Comparison of ENCODE assay signal across 8 mouse cellular contexts in genomic region chrX:58155371-58156124, GRCm38 (mm10).
DNase-seq lines count a peak whose midpoint lies in the region; ATAC-seq and TF ChIP-seq lines count a peak whose summit lies in the region.
"Had no signal": no experiment of that assay in that cellular context is flagged by ENCODE, and none has a peak within 500 bp of the region (broad histone marks: within the 10 kb centered on the region; RNA-seq: fewer than 3 reads in every experiment).

No protein-coding gene starts in this region.

- TF ChIP-seq EP300 in stomach, postnatal 0 days (optimal IDR thresholded peaks at IDR 0.05), result no peak

- H3K9me3 ChIP-seq in forebrain, embryonic 11.5 days (ENCODE audit: control insufficient read depth, low read length), result no peaks in the 10 kb centered on the region
- no peaks in the 10 kb centered on the region for H3K9me3 ChIP-seq in limb, embryonic 15.5 days
- no peaks in the 10 kb centered on the region for H3K9me3 ChIP-seq in stomach, postnatal 0 days (ENCODE audit: control insufficient read depth, low read length)

- DNase-seq in left cerebral cortex, postnatal 4 days, result peak; percentile 6
- no peak for DNase-seq in left cerebral cortex, postnatal 14 days (ENCODE audit: low spot score in 2 of 2)
- no peak for DNase-seq in forebrain, embryonic 11.5 days (ENCODE audit: low spot score)
- no peak for DNase-seq in stomach, postnatal 0 days (ENCODE audit: low spot score)
- no peak for DNase-seq in right cerebral cortex, postnatal 25 days
- DNase-seq in kidney, postnatal 25 days, result no peak

- no peaks in the 10 kb centered on the region for H3K36me3 ChIP-seq in forebrain, embryonic 11.5 days (ENCODE audit: control insufficient read depth, insufficient read depth, low read length)
- H3K36me3 ChIP-seq in limb, embryonic 15.5 days, result no peaks in the 10 kb centered on the region
- no peaks in the 10 kb centered on the region for H3K36me3 ChIP-seq in stomach, postnatal 0 days (ENCODE audit: control insufficient read depth, insufficient read depth, low read length)

- 22% methylated on average over 20 of the region's 20 CpGs for WGBS in forebrain, embryonic 11.5 days
- WGBS in limb, embryonic 15.5 days, result 31% methylated on average over 20 of the region's 20 CpGs
- WGBS in stomach, postnatal 0 days, result 18% methylated on average over 20 of the region's 20 CpGs

- H3K27me3 ChIP-seq in forebrain, embryonic 11.5 days (ENCODE audit: control insufficient read depth, insufficient read depth, low read length), result no peaks in the 10 kb centered on the region
- no peaks in the 10 kb centered on the region for H3K27me3 ChIP-seq in limb, embryonic 15.5 days
- no peaks in the 10 kb centered on the region for H3K27me3 ChIP-seq in stomach, postnatal 0 days (ENCODE audit: control insufficient read depth, insufficient read depth, low read length)

- intact Hi-C loops in left cerebral cortex, postnatal 4 days (cut with DNase I), result no loop called here
- intact Hi-C loops in left cerebral cortex, postnatal 14 days (cut with DNase I), result no loop called here

- peak overlapping the region; percentile 19; the same call in 1 of the 2 replicates for H3K4me2 ChIP-seq in forebrain, embryonic 11.5 days (ENCODE audit: low read depth, low read length, severe bottlenecking)
- H3K4me2 ChIP-seq in limb, embryonic 15.5 days, result peak overlapping the region; percentile 20; the same call in 1 of the 2 replicates
- peak overlapping the region; percentile 12 for H3K4me2 ChIP-seq in stomach, postnatal 0 days (replicated peaks; ENCODE audit: low read depth)

- no peaks in the 10 kb centered on the region for H3K4me1 ChIP-seq in forebrain, embryonic 11.5 days (replicated peaks; ENCODE audit: control insufficient read depth, insufficient read depth, low read length)
- no peaks in the 10 kb centered on the region for H3K4me1 ChIP-seq in limb, embryonic 15.5 days
- H3K4me1 ChIP-seq in stomach, postnatal 0 days (replicated peaks; ENCODE audit: control insufficient read depth, insufficient read depth), result no peaks in the 10 kb centered on the region

- no peak overlapping the region for H3K9ac ChIP-seq in forebrain, embryonic 11.5 days (ENCODE audit: low read length)
- H3K9ac ChIP-seq in limb, embryonic 15.5 days, result no peak overlapping the region
- H3K9ac ChIP-seq in stomach, postnatal 0 days (ENCODE audit: low read length), result no peak overlapping the region

- peak; percentile 73 for ATAC-seq in forebrain, embryonic 11.5 days (replicated peaks; ENCODE audit: low FRiP score)
- ATAC-seq in limb, embryonic 15.5 days (ENCODE audit: insufficient number of reproducible peaks, low FRiP score, low TSS enrichment, low read depth), result no peak
- no peak for ATAC-seq in stomach, postnatal 0 days (ENCODE audit: low FRiP score, low TSS enrichment)
- ATAC-seq: Patski had no signal

- TF ChIP-seq CTCF in stomach, postnatal 0 days (IDR thresholded peaks at IDR 0.05; ENCODE audit: low read depth), result no peak

- no peak overlapping the region for H3K4me3 ChIP-seq in forebrain, embryonic 11.5 days (ENCODE audit: low read depth, low read length)
- H3K4me3 ChIP-seq in limb, embryonic 15.5 days, result no peak overlapping the region
- no peak overlapping the region for H3K4me3 ChIP-seq in stomach, postnatal 0 days (ENCODE audit: low read depth, low read length)

- peak overlapping the region; percentile 59 for H3K27ac ChIP-seq in forebrain, embryonic 11.5 days (ENCODE audit: low read depth, low read length)
- no peak overlapping the region for H3K27ac ChIP-seq in limb, embryonic 15.5 days
- no peak overlapping the region for H3K27ac ChIP-seq in stomach, postnatal 0 days (replicated peaks)
